ENCODE assay signal across 8 mouse cellular contexts in the genomic region with DNA sequence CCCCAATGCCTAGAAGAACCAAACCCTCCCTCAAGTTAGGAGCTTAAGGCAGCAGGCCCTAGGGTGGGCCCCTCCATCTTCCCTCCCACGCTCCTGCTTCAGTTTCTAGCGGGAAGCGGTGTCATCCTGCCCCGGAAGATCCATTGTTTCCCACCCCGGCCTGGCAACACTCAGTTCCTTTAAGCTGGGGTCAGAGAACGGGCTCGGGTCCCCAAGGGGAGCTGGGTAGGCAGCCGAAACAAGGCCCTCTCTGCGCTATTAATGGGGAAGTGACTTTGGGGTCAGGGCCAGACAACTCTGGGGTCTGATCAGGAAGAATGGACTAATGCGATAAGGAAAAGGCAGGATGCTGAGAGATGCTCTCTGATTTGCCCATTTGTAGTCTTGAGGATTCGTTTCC. TPM values are rescaled to one million over a fixed set of nuclear protein-coding genes. Genes with fewer than 3 reads are reported as not detected.
DNase-seq lines count a peak whose midpoint lies in the region; ATAC-seq and TF ChIP-seq lines count a peak whose summit lies in the region.

No protein-coding gene starts in this region.

- no peak for ATAC-seq in forebrain, embryonic 16.5 days
- ATAC-seq in hindbrain, embryonic 13.5 days (ENCODE audit: low FRiP score), result no peak
- no peak for ATAC-seq in limb, embryonic 14.5 days (ENCODE audit: low FRiP score, low read depth)

- DNase-seq in cerebellum, adult 11 months, result peak; percentile 38
- DNase-seq in cerebellum, postnatal 4 days (ENCODE audit: low spot score in 2 of 2), result no peak
- peak; percentile 53 to 72 for DNase-seq in adrenal gland, postnatal 36 days
- DNase-seq in limb, embryonic 14.5 days (ENCODE audit: low spot score), result no peak
- DNase-seq in neural tube, embryonic 10.5 days (ENCODE audit: extremely low spot score, low spot score), result peak; percentile 47
- no peak for DNase-seq in urinary bladder, adult 18-20 months (ENCODE audit: low spot score in 2 of 2)

- H3K36me3 ChIP-seq in forebrain, embryonic 16.5 days (ENCODE audit: control insufficient read depth, insufficient read depth), result peaks cover 23% of the 10 kb centered on the region
- H3K36me3 ChIP-seq in hindbrain, embryonic 13.5 days, result peaks cover 40% of the 10 kb centered on the region
- H3K36me3 ChIP-seq in limb, embryonic 14.5 days (ENCODE audit: control insufficient read depth, insufficient read depth, low read length), result peaks cover 35% of the 10 kb centered on the region

- 0 out of 2 replicates have a peak overlapping the region, but pooled peaks have one; percentile 14 for H3K9ac ChIP-seq in forebrain, embryonic 16.5 days (replicated peaks; ENCODE audit: low read depth, low read length)
- H3K9ac ChIP-seq in hindbrain, embryonic 13.5 days, result peak overlapping the region; percentile 87
- peak overlapping the region; percentile 87; the same call in 1 of the 2 replicates for H3K9ac ChIP-seq in limb, embryonic 14.5 days (ENCODE audit: low read depth, low read length, severe bottlenecking)

- H3K4me2 ChIP-seq in forebrain, embryonic 16.5 days (ENCODE audit: low read length), result peak overlapping the region; percentile 78
- peak overlapping the region; percentile 80 for H3K4me2 ChIP-seq in hindbrain, embryonic 13.5 days
- peak overlapping the region; percentile 91 for H3K4me2 ChIP-seq in limb, embryonic 14.5 days (replicated peaks; ENCODE audit: low read depth, low read length, severe bottlenecking)

- H3K9me3 ChIP-seq in forebrain, embryonic 16.5 days (ENCODE audit: control insufficient read depth, low read length), result no peaks in the 10 kb centered on the region
- H3K9me3 ChIP-seq in hindbrain, embryonic 13.5 days, result no peaks in the 10 kb centered on the region
- H3K9me3 ChIP-seq in limb, embryonic 14.5 days (ENCODE audit: control insufficient read depth, low read length), result no peaks in the 10 kb centered on the region

- H3K27ac ChIP-seq in forebrain, embryonic 16.5 days (ENCODE audit: low read length), result no peak overlapping the region
- H3K27ac ChIP-seq in hindbrain, embryonic 13.5 days, result peak overlapping the region; percentile 98
- 0 out of 2 replicates have a peak overlapping the region, but pooled peaks have one; percentile 95 for H3K27ac ChIP-seq in limb, embryonic 14.5 days (replicated peaks; ENCODE audit: low read depth, low read length)

- WGBS in forebrain, embryonic 16.5 days, result 26% methylated on average over 11 of the region's 11 CpGs
- WGBS in hindbrain, embryonic 13.5 days, result 22% methylated on average over 11 of the region's 11 CpGs
- WGBS in limb, embryonic 14.5 days, result 38% methylated on average over 11 of the region's 11 CpGs

- peaks cover 23% of the 10 kb centered on the region for H3K4me1 ChIP-seq in forebrain, embryonic 16.5 days (replicated peaks; ENCODE audit: control insufficient read depth, insufficient read depth, low read length)
- peaks cover 42% of the 10 kb centered on the region for H3K4me1 ChIP-seq in hindbrain, embryonic 13.5 days (replicated peaks)
- peaks cover 32% of the 10 kb centered on the region for H3K4me1 ChIP-seq in limb, embryonic 14.5 days (ENCODE audit: control insufficient read depth, insufficient read depth, low read length)

- no peak for TF ChIP-seq POLR2A in limb, embryonic 14.5 days (IDR thresholded peaks at IDR 0.05; ENCODE audit: borderline replicate concordance, extremely low read depth, insufficient read depth, insufficient read length)

- no peak overlapping the region for H3K4me3 ChIP-seq in forebrain, embryonic 16.5 days (replicated peaks; ENCODE audit: low read length)
- H3K4me3 ChIP-seq in hindbrain, embryonic 13.5 days, result peak overlapping the region; percentile 66
- H3K4me3 ChIP-seq in limb, embryonic 14.5 days (replicated peaks; ENCODE audit: low read length), result peak overlapping the region; percentile 61

- no peaks in the 10 kb centered on the region for H3K27me3 ChIP-seq in forebrain, embryonic 16.5 days (replicated peaks; ENCODE audit: control insufficient read depth, insufficient read depth, low read length)
- peaks cover 27% of the 10 kb centered on the region for H3K27me3 ChIP-seq in hindbrain, embryonic 13.5 days
- no peaks in the 10 kb centered on the region for H3K27me3 ChIP-seq in limb, embryonic 14.5 days (ENCODE audit: control insufficient read depth, insufficient read depth, low read length)

RNA-seq across cellular contexts. Expression of a gene that starts 1.3 kb away (rescaled TPM):
- total RNA-seq in adrenal gland, postnatal 36 days (2021), result 10 to 100 TPM; 13.4 to 17.8 TPM
- 5.9 and 6.2 TPM in 2 replicates for polyA plus RNA-seq in forebrain, embryonic 16.5 days (2015; fragmentation: Nextera tagmentation; extraction: Ambion mirVana)
- polyA plus RNA-seq in hindbrain, embryonic 13.5 days (2015; fragmentation: Nextera tagmentation; extraction: Ambion mirVana), result 7.1 and 8.7 TPM in 2 replicates
- polyA plus RNA-seq in limb, embryonic 14.5 days (2012; rRNA removed), result 17.0 and 23.7 TPM in 2 replicates
- 18.7 and 18.9 TPM in 2 replicates for polyA plus RNA-seq in limb, embryonic 14.5 days (2014; fragmentation: Nextera tagmentation; extraction: Ambion mirVana)

RNA-seq across cellular contexts. Expression of a gene that starts 1.3 kb away (rescaled TPM):
- 10 to 100 TPM; 49.0 to 50.9 TPM for total RNA-seq in adrenal gland, postnatal 36 days (2021)
- polyA plus RNA-seq in forebrain, embryonic 16.5 days (2015; fragmentation: Nextera tagmentation; extraction: Ambion mirVana), result 42.5 and 44.2 TPM in 2 replicates
- 34.9 and 35.5 TPM in 2 replicates for polyA plus RNA-seq in hindbrain, embryonic 13.5 days (2015; fragmentation: Nextera tagmentation; extraction: Ambion mirVana)
- 29.5 and 32.7 TPM in 2 replicates for polyA plus RNA-seq in limb, embryonic 14.5 days (2012; rRNA removed)
- polyA plus RNA-seq in limb, embryonic 14.5 days (2014; fragmentation: Nextera tagmentation; extraction: Ambion mirVana), result 22.3 and 27.3 TPM in 2 replicates

RNA-seq across cellular contexts. Expression of a gene that starts 1.5 kb away (rescaled TPM):
- total RNA-seq in adrenal gland, postnatal 36 days (2021), result 100 to 1,000 TPM; 132 to 158 TPM
- polyA plus RNA-seq in forebrain, embryonic 16.5 days (2015; fragmentation: Nextera tagmentation; extraction: Ambion mirVana), result 79.2 and 86.1 TPM in 2 replicates
- polyA plus RNA-seq in hindbrain, embryonic 13.5 days (2015; fragmentation: Nextera tagmentation; extraction: Ambion mirVana), result 103 and 105 TPM in 2 replicates
- 127 and 131 TPM in 2 replicates for polyA plus RNA-seq in limb, embryonic 14.5 days (2012; rRNA removed)
- 161 and 171 TPM in 2 replicates for polyA plus RNA-seq in limb, embryonic 14.5 days (2014; fragmentation: Nextera tagmentation; extraction: Ambion mirVana)

RNA-seq across cellular contexts. Expression of a gene that starts 16.7 kb away (rescaled TPM):
- 10 to 100 TPM; 31.8 to 48.0 TPM for total RNA-seq in adrenal gland, postnatal 36 days (2021)
- 48.4 and 52.8 TPM in 2 replicates for polyA plus RNA-seq in forebrain, embryonic 16.5 days (2015; fragmentation: Nextera tagmentation; extraction: Ambion mirVana)
- 50.6 and 51.3 TPM in 2 replicates for polyA plus RNA-seq in hindbrain, embryonic 13.5 days (2015; fragmentation: Nextera tagmentation; extraction: Ambion mirVana)
- 23.7 and 27.5 TPM in 2 replicates for polyA plus RNA-seq in limb, embryonic 14.5 days (2012; rRNA removed)
- 31.4 and 36.4 TPM in 2 replicates for polyA plus RNA-seq in limb, embryonic 14.5 days (2014; fragmentation: Nextera tagmentation; extraction: Ambion mirVana)

RNA-seq across cellular contexts. Expression of a gene that starts 27.6 kb away (rescaled TPM):
- total RNA-seq in adrenal gland, postnatal 36 days (2021), result 100 to 1,000 TPM in 1 of 2 experiments, 10 to 100 TPM in 1; 78.6 to 119 TPM
- polyA plus RNA-seq in forebrain, embryonic 16.5 days (2015; fragmentation: Nextera tagmentation; extraction: Ambion mirVana), result 132 and 146 TPM in 2 replicates
- polyA plus RNA-seq in hindbrain, embryonic 13.5 days (2015; fragmentation: Nextera tagmentation; extraction: Ambion mirVana), result 92.4 and 93.5 TPM in 2 replicates
- 425 and 497 TPM in 2 replicates for polyA plus RNA-seq in limb, embryonic 14.5 days (2012; rRNA removed)
- 97.8 and 113 TPM in 2 replicates for polyA plus RNA-seq in limb, embryonic 14.5 days (2014; fragmentation: Nextera tagmentation; extraction: Ambion mirVana)

Comparison
In these comparisons a context has a peak if more than half of its experiments do, and no peak if none do; other contexts are left out.
1. DNase-seq: peak in cerebellum, adult 11 months (single experiment), adrenal gland, postnatal 36 days (2 of 2) and neural tube, embryonic 10.5 days (single experiment); none in cerebellum, postnatal 4 days (0 of 2), limb, embryonic 14.5 days (single experiment) and urinary bladder, adult 18-20 months (0 of 2).
2. H3K9ac ChIP-seq: peak in every context shown above with its lines; median percentile 87 in hindbrain, embryonic 13.5 days; 87 in limb, embryonic 14.5 days; 14 in forebrain, embryonic 16.5 days.
3. Peak in every context shown above with its lines, with median percentiles within 50 percentile points of each other: H3K4me2 ChIP-seq.